Mouse (Mus musculus) forebrain, embryonic 14.5 days (tissue): Measurements from ENCODE around the gene Samd4. TPM values are rescaled to one million over a fixed set of nuclear protein-coding genes. Genes with fewer than 3 reads are reported as not detected.
A peak's percentile ranks its signal among the peaks of the same experiment; 100 is the strongest.

ENCODE experiments used
- ATAC-seq: fragments of 200-750 bp; cut with Nextera tagmentation; 2 replicates; pipeline ENCODE4 v1.8.0; 2017; ENCODE audit warnings: mild to moderate bottlenecking, moderate library complexity
- DNase-seq: peaks from one replicate; pipeline ENCODE4 v3.0.0-alpha.2; 2015; ENCODE audit warnings: low spot score
- H3K27ac ChIP-seq: fragments of 300-500 bp; sonication (generic); 2 replicates; pipeline ENCODE4 v1.5.1; 2014; ENCODE audit warnings: low read depth, mild to moderate bottlenecking, control low read depth, low read length, moderate library complexity
- H3K27me3 ChIP-seq: fragments of 300-500 bp; sonication (generic); replicated peaks from 2 replicates; pipeline ENCODE4 v1.6.1; 2014; ENCODE audit warnings: low read length, control low read depth, mixed read lengths; ENCODE audit not compliant: control insufficient read depth, insufficient read depth
- H3K36me3 ChIP-seq: fragments of 300-500 bp; sonication (generic); 2 replicates; pipeline ENCODE4 v1.6.1; 2014; ENCODE audit warnings: low read length, control low read depth; ENCODE audit not compliant: control insufficient read depth, insufficient read depth
- H3K4me1 ChIP-seq: fragments of 300-500 bp; sonication (generic); 2 replicates; pipeline ENCODE4 v1.6.1; 2014; ENCODE audit warnings: antibody characterized with exemption, low read length, control low read depth; ENCODE audit not compliant: control insufficient read depth, insufficient read depth
- H3K4me2 ChIP-seq: fragments of 300-500 bp; sonication (generic); 2 replicates; pipeline ENCODE4 v1.6.1; 2014; ENCODE audit warnings: mild to moderate bottlenecking, control low read depth, low read length
- H3K4me3 ChIP-seq: fragments of 300-500 bp; sonication (generic); 2 replicates; pipeline ENCODE4 v1.5.1; 2014; ENCODE audit warnings: low read depth, low read length, control low read depth
- H3K9ac ChIP-seq: fragments of 300-500 bp; sonication (generic); 2 replicates; pipeline ENCODE4 v1.6.1; 2014; ENCODE audit warnings: mild to moderate bottlenecking, low read length, control low read depth, moderate library complexity
- H3K9me3 ChIP-seq: fragments of 300-500 bp; sonication (generic); replicated peaks from 2 replicates; pipeline ENCODE4 v1.6.1; 2016; ENCODE audit warnings: low read length, control low read depth, mixed read lengths; ENCODE audit not compliant: control insufficient read depth
- WGBS: fragments of 180-500 bp; shearing (Covaris S2); extraction: QIAGEN DNeasy Blood & Tissue Kit; methylation state at CpG from one replicate; pipeline ENCODE4 v1.1.7; 2014; 5-methylcytosine and 5-hydroxymethylcytosine counted together
- polyA plus RNA-seq: library from polyadenylated mRNA; unstranded; fragments of >200 nt; fragmentation: Nextera tagmentation; extraction: Ambion mirVana; gene quantifications from 2 replicates; pipeline ENCODE4 v1.2.1, GENCODE M21; 2014

The Samd4 gene
- polyA plus RNA-seq, 1 experiment from 2014 or later = 3.6 TPM

DNA sequence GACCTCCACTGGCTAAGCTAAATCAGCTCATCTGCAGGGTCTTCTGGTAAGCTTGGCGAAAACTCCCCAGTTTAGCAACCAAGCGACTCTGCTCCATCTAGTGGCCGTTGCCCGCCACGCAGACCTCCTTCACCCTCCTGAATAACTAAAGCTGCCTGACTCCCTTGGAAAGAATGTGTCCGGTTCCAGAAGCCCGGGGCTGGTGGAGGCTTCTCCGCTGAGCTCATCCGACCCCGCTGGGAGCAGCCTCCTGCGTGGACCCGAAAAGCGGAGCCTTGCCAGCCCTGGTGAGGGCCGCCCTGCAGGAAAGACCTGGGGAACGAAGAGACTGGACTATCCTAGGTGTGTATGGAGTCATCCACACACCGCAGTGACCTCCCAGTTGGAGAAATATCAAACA is 204.1 kb downstream of the Samd4 start:
- Histone ChIP-seq H3K9ac (peak overlapping the region; percentile 46; the same call in 1 of the 2 replicates), H3K4me3 (peak overlapping the region; percentile 21), H3K27ac (no peak overlapping the region), H3K27me3 (no peaks in the 10 kb centered on the region), H3K9me3 (no peaks in the 10 kb centered on the region), H3K4me1 (peaks cover 8% of the 10 kb centered on the region; the same call in 1 of the 2 replicates), H3K4me2 (peak overlapping the region; percentile 61), H3K36me3 (no peaks in the 10 kb centered on the region)
- 3% methylated on average over 16 of the region's 16 CpGs for WGBS
- DNase-seq (peak; percentile 93), ATAC-seq (peak; percentile 89)

DNA sequence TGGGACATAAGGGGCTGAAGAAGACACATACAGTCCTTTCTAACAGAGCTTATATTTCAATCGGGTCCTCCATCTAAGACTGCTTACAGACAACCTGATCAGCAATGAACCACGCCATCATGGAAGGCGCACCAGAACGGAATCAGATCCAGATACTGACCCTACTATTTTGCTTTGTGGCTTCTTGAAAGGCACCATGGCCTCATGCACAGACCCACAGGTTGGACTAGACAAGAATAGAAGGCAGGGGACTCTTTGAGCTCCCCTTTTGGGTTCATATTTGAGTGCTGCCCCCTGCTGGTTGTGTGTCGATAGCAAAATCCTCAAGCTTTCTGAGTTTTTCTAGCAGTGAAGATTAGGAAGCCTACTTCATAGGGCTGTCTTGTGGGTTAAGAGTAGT is 204.5 kb downstream of the Samd4 start:
- peak overlapping the region; percentile 21 for H3K4me3 ChIP-seq
- no peaks in the 10 kb centered on the region for H3K9me3 ChIP-seq
- WGBS = 31% methylated on average over 5 of the region's 5 CpGs
- ATAC-seq = peak; percentile 51
- H3K4me2 ChIP-seq = peak overlapping the region; percentile 61
- H3K36me3 ChIP-seq = no peaks in the 10 kb centered on the region
- peak; percentile 86 for DNase-seq
- H3K4me1 ChIP-seq = peaks cover 8% of the 10 kb centered on the region; the same call in 1 of the 2 replicates
- H3K9ac ChIP-seq = peak overlapping the region; percentile 46; the same call in 1 of the 2 replicates
- no peak overlapping the region for H3K27ac ChIP-seq
- no peaks in the 10 kb centered on the region for H3K27me3 ChIP-seq

DNA sequence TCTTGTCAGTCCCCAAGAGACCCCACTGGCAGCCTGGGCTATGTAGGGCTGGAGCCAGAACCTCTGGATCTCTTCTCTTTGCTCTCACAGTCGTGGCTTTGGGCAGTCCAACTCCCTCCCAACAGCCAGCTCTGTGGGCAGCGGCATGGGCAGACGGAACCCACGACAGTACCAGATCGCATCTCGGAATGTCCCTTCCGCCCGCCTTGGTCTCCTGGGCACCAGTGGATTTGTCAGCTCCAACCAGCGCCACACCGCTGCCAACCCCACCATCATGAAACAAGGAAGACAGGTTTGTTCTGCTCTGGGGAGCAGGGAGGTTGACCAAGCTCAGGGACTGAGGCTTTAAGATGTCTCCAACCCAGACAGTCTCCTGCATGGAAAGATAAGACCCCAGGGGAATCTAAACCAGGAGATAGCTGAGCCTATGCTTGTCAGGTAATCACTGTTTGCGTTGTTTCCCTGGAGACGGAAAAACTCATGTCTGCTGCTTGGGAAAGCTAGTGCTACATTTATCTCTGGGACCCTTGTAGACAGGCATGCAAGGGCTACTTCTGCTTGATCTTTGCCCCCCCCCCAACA is 205.1 kb downstream of the Samd4 start:
- Histone ChIP-seq H3K9ac (no peak overlapping the region), H3K27me3 (no peaks in the 10 kb centered on the region), H3K4me1 (peaks cover 7% of the 10 kb centered on the region; the same call in 1 of the 2 replicates), H3K9me3 (no peaks in the 10 kb centered on the region), H3K36me3 (no peaks in the 10 kb centered on the region), H3K4me2 (no peak overlapping the region), H3K27ac (no peak overlapping the region), H3K4me3 (no peak overlapping the region)
- DNase-seq (no peak), ATAC-seq (no peak)
- 88% methylated on average over 12 of the region's 12 CpGs for WGBS

DNA sequence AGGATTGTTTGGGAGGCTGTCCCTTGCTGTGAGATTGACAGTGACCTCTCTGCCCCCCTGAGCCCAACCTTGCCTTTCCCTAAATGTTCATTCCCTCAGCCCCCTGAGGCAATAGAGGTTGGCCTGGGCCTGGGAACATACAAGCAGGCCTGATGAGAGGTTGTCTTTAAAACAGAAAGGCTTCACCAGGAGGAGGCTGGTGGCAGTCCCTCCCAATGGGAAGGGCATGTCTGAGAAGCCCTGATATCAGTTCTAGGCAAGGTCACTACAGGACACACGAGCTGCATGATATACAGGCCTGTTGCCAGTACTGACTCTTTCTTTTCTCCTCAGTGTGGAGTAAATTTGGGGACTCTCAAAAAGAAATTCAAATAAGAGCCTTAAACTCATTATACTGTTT is 205.7 kb downstream of the Samd4 start:
- ATAC-seq = no peak
- no peaks in the 10 kb centered on the region for H3K27me3 ChIP-seq
- WGBS = 69% methylated on average over 1 of the region's 1 CpGs

DNA sequence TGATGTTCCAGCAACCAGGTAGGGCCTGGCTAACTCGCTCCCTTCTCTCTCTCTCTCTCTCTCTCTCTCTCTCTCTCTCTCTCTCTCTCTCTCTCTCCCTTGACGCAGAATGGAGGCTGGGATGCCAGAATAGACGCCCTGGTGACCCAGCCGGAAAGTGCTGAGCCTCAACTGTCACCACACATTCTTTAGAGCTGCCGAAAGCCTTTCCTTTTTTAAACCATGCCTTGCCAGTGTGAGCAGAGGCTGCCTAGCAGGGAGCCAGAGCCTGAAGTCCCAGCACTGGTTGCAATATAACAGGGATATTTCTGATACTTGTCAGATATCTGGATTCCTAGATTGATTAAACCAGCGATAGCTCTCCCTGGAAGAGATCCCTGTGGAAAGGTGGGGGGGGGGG is 206.5 kb downstream of the Samd4 start:
- no peak for ATAC-seq
- Histone ChIP-seq H3K4me1 (0 out of 2 replicates have a peak, but pooled peaks cover 4% of the 10 kb centered on the region), H3K36me3 (no peaks in the 10 kb centered on the region), H3K4me2 (no peak overlapping the region), H3K9ac (no peak overlapping the region), H3K9me3 (no peaks in the 10 kb centered on the region), H3K27ac (no peak overlapping the region), H3K27me3 (no peaks in the 10 kb centered on the region), H3K4me3 (no peak overlapping the region)
- WGBS = 73% methylated on average over 6 of the region's 6 CpGs
- no peak for DNase-seq

More for the DNA sequence above, 205.7 kb downstream of the Samd4 start:
- Histone ChIP-seq H3K4me2 (no peak overlapping the region), H3K36me3 (no peaks in the 10 kb centered on the region), H3K27ac (no peak overlapping the region), H3K9me3 (no peaks in the 10 kb centered on the region), H3K9ac (no peak overlapping the region), H3K4me3 (no peak overlapping the region), H3K4me1 (0 out of 2 replicates have a peak, but pooled peaks cover 4% of the 10 kb centered on the region)
- DNase-seq = no peak

DNA sequence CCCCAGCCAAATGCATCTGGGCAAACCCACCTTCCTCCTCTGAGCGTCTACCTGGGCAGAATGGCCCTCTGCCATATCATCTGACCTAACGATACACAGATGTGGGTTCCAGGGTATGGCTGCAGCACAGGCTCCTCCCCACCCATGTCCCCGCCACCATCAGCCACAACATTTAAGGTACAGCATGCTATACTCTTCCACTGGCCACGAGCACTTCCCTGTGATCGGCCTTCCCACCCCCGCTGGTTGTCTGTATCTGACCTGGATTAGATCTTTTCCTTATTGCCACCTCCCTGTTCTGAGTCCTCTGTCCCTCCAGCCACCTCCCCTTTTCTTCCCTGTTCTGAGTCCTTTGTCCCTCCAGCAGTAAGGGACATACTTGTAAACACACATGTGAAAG is 209.3 kb downstream of the Samd4 start:
- 95% methylated on average over 6 of the region's 6 CpGs for WGBS
- no peak overlapping the region for H3K4me2 ChIP-seq
- H3K27me3 ChIP-seq = no peaks in the 10 kb centered on the region
- H3K9ac ChIP-seq = no peak overlapping the region
- no peak for DNase-seq
- ATAC-seq = no peak
- no peak overlapping the region for H3K27ac ChIP-seq
- no peaks in the 10 kb centered on the region for H3K9me3 ChIP-seq
- H3K36me3 ChIP-seq = no peaks in the 10 kb centered on the region
- H3K4me1 ChIP-seq = 0 out of 2 replicates have a peak, but pooled peaks cover 2% of the 10 kb centered on the region
- no peak overlapping the region for H3K4me3 ChIP-seq

DNA sequence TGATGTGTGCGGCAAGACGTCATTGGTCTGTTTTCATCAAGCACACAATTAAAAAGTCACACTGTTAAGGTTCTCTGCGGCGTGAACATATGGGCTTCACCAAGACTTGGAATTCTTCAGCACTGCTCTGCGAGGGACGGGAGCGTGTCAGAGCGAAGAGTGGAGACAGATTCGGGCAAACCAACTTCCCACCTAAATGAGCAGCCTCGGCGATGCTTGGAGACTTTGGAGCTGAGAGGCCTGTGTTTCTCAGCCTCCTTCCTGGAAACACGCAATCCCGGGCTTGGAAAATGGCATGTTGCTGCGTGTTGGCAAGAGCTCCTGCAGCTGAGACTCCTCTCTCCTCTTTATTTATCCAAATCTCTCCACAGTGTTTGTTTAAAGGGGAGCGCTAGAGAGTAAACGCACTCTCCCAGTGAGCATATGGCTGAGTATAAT is 210.7 kb downstream of the Samd4 start:
- no peak overlapping the region for H3K9ac ChIP-seq
- 63% methylated on average over 16 of the region's 16 CpGs for WGBS
- peak; percentile 86 for DNase-seq
- H3K36me3 ChIP-seq = no peaks in the 10 kb centered on the region
- no peaks in the 10 kb centered on the region for H3K4me1 ChIP-seq
- no peaks in the 10 kb centered on the region for H3K27me3 ChIP-seq
- H3K4me2 ChIP-seq = no peak overlapping the region
- H3K9me3 ChIP-seq = no peaks in the 10 kb centered on the region
- ATAC-seq = peak; percentile 88
- no peak overlapping the region for H3K4me3 ChIP-seq
- no peak overlapping the region for H3K27ac ChIP-seq

DNA sequence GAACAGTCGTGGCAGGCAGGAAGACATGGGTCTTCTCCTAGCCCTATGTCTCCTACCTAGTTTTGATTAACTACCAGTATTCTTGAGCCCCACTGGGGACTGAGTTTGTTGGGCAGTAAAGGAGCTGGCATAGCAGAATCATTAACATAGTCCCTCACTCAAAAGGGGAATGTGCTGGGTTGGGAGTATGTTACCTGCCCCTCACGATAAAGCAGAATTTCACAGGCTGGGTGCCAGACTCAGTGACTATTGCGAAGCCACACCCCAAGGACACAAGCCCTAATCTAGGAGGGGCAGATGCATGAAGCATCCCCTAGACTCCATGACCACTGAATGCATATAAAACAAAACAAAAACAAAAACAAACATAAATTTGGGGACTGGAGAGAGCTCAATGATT is 212.4 kb downstream of the Samd4 start:
- Histone ChIP-seq H3K9ac (no peak overlapping the region), H3K4me2 (no peak overlapping the region), H3K4me3 (no peak overlapping the region), H3K9me3 (no peaks in the 10 kb centered on the region), H3K27me3 (no peaks in the 10 kb centered on the region), H3K36me3 (no peaks in the 10 kb centered on the region), H3K4me1 (no peaks in the 10 kb centered on the region), H3K27ac (no peak overlapping the region)
- ATAC-seq = no peak
- no peak for DNase-seq
- WGBS = 87% methylated on average over 3 of the region's 3 CpGs

DNA sequence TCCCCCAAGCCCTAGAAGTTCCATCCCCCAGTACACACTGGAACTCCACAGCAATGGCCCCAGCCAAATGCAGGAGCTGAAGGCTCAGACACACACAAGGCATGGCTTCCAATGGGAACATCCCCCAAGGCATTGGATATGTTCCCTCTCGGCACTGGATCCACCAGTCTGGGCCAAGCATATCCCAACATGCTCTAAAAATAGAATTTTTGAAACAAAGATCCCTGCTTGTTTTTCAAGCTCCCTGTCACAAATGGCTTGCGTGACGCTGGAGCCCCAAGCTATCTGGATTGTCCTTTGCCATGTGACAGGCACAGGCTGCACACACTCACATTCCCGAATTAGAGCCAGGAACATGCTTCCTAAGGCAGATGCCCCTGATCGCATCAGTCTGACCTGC is 213.7 kb downstream of the Samd4 start:
- H3K4me1 ChIP-seq = no peaks in the 10 kb centered on the region
- DNase-seq = no peak

More for the DNA sequence above, 213.7 kb downstream of the Samd4 start:
- no peaks in the 10 kb centered on the region for H3K36me3 ChIP-seq
- H3K4me2 ChIP-seq = no peak overlapping the region
- no peak overlapping the region for H3K27ac ChIP-seq
- no peaks in the 10 kb centered on the region for H3K9me3 ChIP-seq
- H3K9ac ChIP-seq = no peak overlapping the region
- H3K27me3 ChIP-seq = no peaks in the 10 kb centered on the region
- no peak overlapping the region for H3K4me3 ChIP-seq
- WGBS = 95% methylated on average over 5 of the region's 5 CpGs
- no peak for ATAC-seq
